Comparison of ENCODE assay signal across 27 mouse cellular contexts in genomic region chr11:91053321-91053720, GRCm38 (mm10).
"Had no signal": no experiment of that assay in that cellular context is flagged by ENCODE, and none has a peak within 500 bp of the region (broad histone marks: within the 10 kb centered on the region; RNA-seq: fewer than 3 reads in every experiment).

No protein-coding gene starts in this region.

- H3K4me1 ChIP-seq: heart, embryonic 10.5 days; heart, embryonic 12.5 days; intestine, embryonic 15.5 days; liver, embryonic 13.5 days; liver, embryonic 15.5 days had no signal

- H3K9ac ChIP-seq: heart, embryonic 12.5 days; hindbrain, embryonic 12.5 days; hindbrain, embryonic 14.5 days; intestine, embryonic 15.5 days; limb, embryonic 12.5 days; liver, embryonic 13.5 days; liver, embryonic 15.5 days had no signal

- DNase-seq: gastrocnemius, postnatal 14 days; gastrocnemius, postnatal 36 days; heart, adult 11 months; heart, postnatal 10 days; heart, postnatal 4 days; kidney, adult 18-20 months; kidney, adult 8-10 months; kidney, postnatal 10 days; kidney, postnatal 25 days; kidney, postnatal 4 days; liver; liver, embryonic 13.5 days had no signal

- H3K27ac ChIP-seq: heart, embryonic 10.5 days; hindbrain, embryonic 10.5 days; hindbrain, embryonic 12.5 days; hindbrain, embryonic 14.5 days; intestine, embryonic 15.5 days; layer of hippocampus, adult 2 months; left cerebral cortex, adult 2 months; limb, embryonic 10.5 days; limb, embryonic 12.5 days; liver, embryonic 13.5 days; liver, embryonic 15.5 days had no signal

- H3K9me3 ChIP-seq: heart, embryonic 10.5 days; heart, embryonic 12.5 days; hindbrain, embryonic 10.5 days; hindbrain, embryonic 12.5 days; intestine, embryonic 15.5 days; limb, embryonic 10.5 days; limb, embryonic 12.5 days; liver, embryonic 13.5 days; liver, embryonic 15.5 days had no signal

- ATAC-seq: hindbrain, embryonic 16.5 days; inflammation-experienced regulatory T-cells, adult 6 months; intestine, embryonic 15.5 days; intestine, postnatal 0 days had no signal

- H3K4me3 ChIP-seq: heart, embryonic 10.5 days; heart, embryonic 12.5 days; hindbrain, embryonic 10.5 days; hindbrain, embryonic 12.5 days; intestine, embryonic 15.5 days; layer of hippocampus, adult 2 months; left cerebral cortex, adult 2 months; limb, embryonic 10.5 days; limb, embryonic 12.5 days; liver, embryonic 13.5 days; liver, embryonic 15.5 days had no signal

- H3K36me3 ChIP-seq: heart, embryonic 10.5 days; heart, embryonic 12.5 days; hindbrain, embryonic 10.5 days; hindbrain, embryonic 12.5 days; intestine, embryonic 15.5 days; limb, embryonic 10.5 days; limb, embryonic 12.5 days; liver, embryonic 13.5 days; liver, embryonic 15.5 days had no signal

- H3K4me2 ChIP-seq: heart, embryonic 12.5 days; hindbrain, embryonic 12.5 days; hindbrain, embryonic 14.5 days; intestine, embryonic 15.5 days; limb, embryonic 12.5 days; liver, embryonic 11.5 days; liver, embryonic 13.5 days; liver, embryonic 15.5 days had no signal

- H3K27me3 ChIP-seq: heart, embryonic 12.5 days; hindbrain, embryonic 12.5 days; intestine, embryonic 15.5 days; limb, embryonic 12.5 days; liver, embryonic 13.5 days; liver, embryonic 15.5 days had no signal
